Mouse (Mus musculus): Measurements from ENCODE around the gene Ltbp1.
A peak's percentile ranks its signal among the peaks of the same experiment; 100 is the strongest.

Ltbp1 gene

GRCm38 (mm10) chr17:75172685-75173205 is 167.4 kb downstream of the Ltbp1 start:
- no peak for DNase-seq (ENCODE audit: low read depth, low spot score)

- no peak for DNase-seq (ENCODE audit: low read depth, low spot score)
Measured at GRCm38 (mm10) chr17:75174501-75174900, 169.1 kb downstream of the Ltbp1 start.

- DNase-seq (ENCODE audit: low read depth, low spot score): peak; percentile 21
Measured at GRCm38 (mm10) chr17:75177920-75178867, 172.8 kb downstream of the Ltbp1 start.

- DNase-seq (ENCODE audit: low read depth, low spot score): no peak
Measured at GRCm38 (mm10) chr17:75179001-75179400, 173.6 kb downstream of the Ltbp1 start.

- no peak for DNase-seq (ENCODE audit: low read depth, low spot score)
Measured at GRCm38 (mm10) chr17:75180301-75180700, 174.9 kb downstream of the Ltbp1 start.

DNA sequence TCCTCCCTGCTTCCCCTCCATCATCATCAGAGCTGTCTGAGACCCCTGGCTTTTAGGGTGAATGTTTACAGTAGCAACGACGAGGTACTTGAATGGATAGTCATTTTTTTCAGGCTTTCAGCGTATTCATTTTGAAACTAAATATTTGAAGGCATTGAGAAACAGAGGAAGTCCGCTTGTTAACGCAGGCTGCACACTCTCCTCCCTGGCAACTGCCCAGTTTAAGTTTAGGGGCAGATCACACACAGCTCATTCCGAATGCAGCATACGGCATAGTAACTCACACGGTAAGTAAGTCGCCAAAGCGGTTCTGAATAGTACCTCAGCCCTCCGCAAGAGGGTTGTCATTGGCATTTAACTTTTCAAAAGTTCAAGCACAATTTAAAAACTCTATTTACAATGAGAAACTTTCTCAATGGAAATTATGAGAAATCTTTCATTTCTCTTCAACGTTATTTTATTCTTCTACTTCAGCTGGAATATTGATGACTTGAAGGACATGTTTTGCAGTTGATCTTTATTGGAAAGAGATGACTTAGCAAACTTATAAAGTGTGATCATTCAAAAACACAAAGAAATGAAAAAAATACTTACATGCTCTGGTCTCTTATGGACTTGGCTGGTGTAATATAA is 175.7 kb downstream of the Ltbp1 start:
- DNase-seq (ENCODE audit: low read depth, low spot score): no peak

DNA sequence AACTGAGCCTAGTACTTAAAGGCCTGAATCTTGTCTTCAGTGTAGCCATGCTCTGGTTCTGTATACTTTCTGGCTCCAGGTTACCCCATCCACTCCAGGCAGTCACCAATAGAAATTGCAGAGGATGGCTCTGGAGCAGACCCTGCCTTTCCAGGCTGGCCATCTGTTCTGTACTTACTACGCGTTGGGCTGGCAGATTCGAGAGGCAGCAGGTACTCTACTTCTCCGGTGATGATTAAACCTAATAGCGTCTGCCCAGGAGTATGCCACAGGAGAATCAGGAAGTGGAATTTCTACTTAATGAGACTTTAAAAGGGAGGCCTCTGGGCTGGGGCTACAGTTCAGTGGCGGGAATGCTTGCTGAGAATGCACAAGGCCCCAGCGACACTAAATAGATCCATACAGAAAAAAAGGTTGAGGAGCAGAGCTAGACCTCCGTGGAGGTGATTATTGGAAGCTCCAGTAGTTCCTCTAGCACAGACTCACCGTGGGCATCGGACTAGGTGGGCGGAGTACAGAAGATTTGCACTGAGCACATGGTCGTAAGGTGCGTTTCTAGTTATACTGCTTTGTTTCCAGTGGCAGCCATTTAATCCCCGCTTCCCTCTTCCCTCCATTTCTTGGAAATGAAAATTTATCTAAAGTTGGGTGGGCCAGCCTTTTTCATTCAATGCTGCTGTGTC is 177.1 kb downstream of the Ltbp1 start:
- no peak for DNase-seq (ENCODE audit: low read depth, low spot score)

DNA sequence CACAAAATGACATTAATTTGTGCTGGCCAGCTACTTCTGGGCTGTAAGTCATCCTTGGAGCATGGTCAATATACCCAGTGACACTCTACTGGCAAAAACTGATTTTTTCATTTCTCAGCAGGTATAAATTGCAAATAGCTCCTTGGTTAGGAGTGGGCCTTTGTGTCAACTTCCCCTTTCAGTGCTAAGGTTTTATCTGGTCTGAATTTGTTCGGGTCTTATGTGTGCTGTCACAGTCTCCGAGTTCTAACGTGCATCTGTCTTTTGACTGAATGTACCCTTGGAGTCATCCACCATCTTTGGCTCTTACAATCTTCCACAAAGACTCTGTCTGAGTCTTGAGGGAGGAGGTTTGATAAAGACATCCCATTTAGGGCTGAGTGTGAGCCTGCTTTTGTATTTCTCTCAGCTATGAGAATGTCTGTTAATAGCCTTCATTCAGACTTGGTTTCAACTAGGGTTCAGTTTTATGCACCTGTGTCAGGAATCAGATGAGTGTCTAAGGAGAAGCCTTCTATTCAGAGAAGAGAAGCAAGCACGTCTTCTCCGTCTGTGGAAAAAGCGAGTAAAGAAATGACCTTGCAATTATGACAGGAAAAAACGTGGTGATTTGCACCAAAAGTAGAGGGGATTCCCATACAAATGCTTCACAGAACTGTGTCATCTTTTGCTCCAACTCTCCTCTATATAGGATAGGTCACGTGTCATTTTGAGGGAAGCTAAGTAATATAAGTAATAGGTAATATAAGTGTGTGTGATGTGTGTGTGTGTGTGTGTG is 181.6 kb downstream of the Ltbp1 start:
- DNase-seq (ENCODE audit: low read depth, low spot score): no peak

DNA sequence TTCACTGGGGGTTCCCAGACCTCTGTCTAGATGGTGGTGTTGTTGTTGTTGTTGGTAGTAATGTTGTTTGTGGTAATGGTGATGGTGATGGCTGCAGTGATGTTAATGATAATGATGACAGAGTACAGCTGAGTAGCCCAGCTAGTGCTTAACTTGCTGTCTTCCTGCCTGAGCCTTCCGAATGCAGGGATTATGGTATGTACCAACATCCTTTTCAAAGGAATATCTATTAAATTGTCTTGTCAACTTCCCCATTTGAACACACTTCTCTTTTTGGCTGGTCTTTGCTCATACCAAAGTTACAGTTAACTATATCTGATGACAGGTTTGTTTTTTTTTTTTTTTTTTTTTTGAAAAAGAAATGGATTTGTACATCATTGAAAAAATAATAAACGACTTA is 191.6 kb downstream of the Ltbp1 start:
- DNase-seq (ENCODE audit: low read depth, low spot score): no peak

DNA sequence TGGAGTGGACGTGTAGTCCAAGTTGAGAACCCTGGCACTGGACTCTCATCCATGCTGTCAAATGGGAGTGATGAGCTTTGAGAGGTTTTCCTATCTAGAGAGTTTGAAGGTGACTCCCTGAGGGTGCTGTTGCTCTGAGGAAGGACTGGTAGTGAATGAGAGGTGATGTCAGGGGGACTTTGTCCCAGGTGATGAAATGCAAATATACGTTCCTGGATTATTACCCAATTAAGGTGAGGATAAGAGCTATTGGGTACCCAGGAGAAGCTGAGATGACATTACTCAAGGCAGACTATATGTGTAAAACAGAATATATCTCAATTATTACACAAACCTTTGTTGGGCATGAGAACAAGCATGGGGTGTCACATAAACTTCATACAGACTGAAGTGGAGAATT is 193.4 kb downstream of the Ltbp1 start:
- DNase-seq (ENCODE audit: low read depth, low spot score): no peak

DNA sequence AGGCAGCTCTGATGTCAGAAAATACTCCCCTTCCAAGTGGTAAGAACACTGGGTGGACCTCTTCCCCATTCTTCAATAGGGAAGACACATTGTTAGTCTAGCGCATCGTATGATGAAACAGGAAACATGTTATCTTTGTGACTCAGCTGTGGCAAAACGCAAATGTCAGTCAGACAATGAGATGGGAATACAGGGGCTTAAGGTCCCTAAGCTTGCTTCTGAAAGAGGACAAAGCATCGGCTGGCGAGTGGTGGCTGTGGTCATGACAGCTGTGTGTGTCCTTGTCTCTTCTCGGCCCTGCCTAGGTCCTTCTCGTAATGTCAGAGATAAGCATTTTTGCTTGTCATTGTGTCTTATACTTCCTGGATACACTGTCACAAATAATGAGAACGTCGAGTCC is 194.3 kb downstream of the Ltbp1 start:
- DNase-seq (ENCODE audit: low read depth, low spot score): no peak

GRCm38 (mm10) chr17:75202314-75202713 is 196.9 kb downstream of the Ltbp1 start:
- no peak for DNase-seq (ENCODE audit: low read depth, low spot score)

DNA sequence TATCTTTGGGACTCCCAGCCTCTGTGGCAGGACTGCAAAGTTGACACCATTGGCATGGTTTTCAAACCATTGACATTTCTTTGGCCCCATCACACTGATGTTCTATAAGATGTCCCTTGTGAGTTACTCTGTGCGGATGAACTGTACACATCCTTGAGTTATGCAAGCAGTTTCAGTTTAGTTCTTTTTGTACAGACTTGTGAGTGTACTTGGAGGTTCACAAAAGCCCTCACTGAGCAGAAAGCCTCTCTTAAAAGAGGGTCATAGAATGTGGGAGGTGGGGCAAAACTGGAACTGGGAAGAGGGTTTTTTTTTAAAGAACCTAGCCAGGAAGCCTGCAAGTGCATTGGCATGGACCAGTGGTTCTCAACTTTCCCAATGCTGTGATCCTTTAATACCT is 198.7 kb downstream of the Ltbp1 start:
- no peak for DNase-seq (ENCODE audit: low read depth, low spot score)

- DNase-seq (ENCODE audit: low read depth, low spot score): no peak
Measured at GRCm38 (mm10) chr17:75206281-75206680, 200.9 kb downstream of the Ltbp1 start.

- DNase-seq (ENCODE audit: low read depth, low spot score): no peak
Measured at GRCm38 (mm10) chr17:75208164-75208698, 202.9 kb downstream of the Ltbp1 start.

- DNase-seq (ENCODE audit: low read depth, low spot score): no peak
Measured at GRCm38 (mm10) chr17:75210526-75210925, 205.2 kb downstream of the Ltbp1 start.

- DNase-seq (ENCODE audit: low read depth, low spot score): no peak
Measured at GRCm38 (mm10) chr17:75216362-75216761, 211.0 kb downstream of the Ltbp1 start.

- DNase-seq (ENCODE audit: low read depth, low spot score): no peak
Measured at GRCm38 (mm10) chr17:75218700-75219099, 213.3 kb downstream of the Ltbp1 start.

GRCm38 (mm10) chr17:75228321-75228720 is 223.0 kb downstream of the Ltbp1 start:
- DNase-seq (ENCODE audit: low read depth, low spot score): no peak

DNA sequence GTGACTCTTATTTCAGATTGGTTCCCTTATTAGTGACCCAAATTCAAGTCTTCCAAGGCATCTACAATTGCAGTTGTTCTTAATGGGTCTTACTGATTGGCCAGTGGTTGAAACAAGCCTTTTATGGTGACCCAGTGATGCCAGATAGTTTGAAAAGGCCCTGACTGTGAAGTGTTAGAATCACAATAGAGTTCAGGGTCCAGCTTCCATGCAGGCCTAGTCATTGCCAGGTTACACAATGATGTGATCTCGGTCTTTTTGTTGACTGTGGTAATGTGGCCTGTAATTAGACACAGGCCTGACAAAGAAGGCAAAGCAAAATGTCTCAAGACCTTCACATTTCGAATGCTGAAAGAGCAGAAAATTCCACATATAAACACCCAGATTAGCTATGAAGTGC is 227.8 kb downstream of the Ltbp1 start:
- DNase-seq (ENCODE audit: low read depth, low spot score): no peak

- no peak for DNase-seq (ENCODE audit: low read depth, low spot score)
Measured at GRCm38 (mm10) chr17:75233923-75234322, 228.6 kb downstream of the Ltbp1 start.
